Mouse (Mus musculus) layer of hippocampus, adult 9-11 months (tissue): ENCODE data around the gene Stab1.
A peak's percentile ranks its signal among the peaks of the same experiment; 100 is the strongest.

Source experiments
- DNase-seq: peaks from one replicate; pipeline ENCODE4 v3.0.0; 2022

Gene Stab1

DNA sequence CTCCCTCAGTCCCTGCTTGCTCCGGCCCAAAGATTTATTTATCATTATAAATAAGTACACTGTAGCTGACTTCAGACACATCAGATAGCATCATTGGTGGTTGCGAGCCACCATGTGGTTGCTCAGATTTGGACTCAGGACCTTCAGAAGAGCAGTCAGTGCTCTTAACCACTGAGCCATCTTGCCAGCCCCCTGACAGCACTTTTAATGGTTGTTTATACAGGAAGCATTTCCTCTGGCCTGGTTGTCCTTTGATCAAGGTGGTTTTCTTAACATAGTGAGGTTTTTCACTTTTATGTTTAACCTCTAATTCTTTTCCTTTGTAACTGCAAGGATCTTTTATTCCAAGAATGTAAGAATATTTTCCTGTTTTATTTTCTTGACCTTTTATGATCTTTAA, 26.0 kb upstream of the Stab1 start:
- no peak for DNase-seq

DNA sequence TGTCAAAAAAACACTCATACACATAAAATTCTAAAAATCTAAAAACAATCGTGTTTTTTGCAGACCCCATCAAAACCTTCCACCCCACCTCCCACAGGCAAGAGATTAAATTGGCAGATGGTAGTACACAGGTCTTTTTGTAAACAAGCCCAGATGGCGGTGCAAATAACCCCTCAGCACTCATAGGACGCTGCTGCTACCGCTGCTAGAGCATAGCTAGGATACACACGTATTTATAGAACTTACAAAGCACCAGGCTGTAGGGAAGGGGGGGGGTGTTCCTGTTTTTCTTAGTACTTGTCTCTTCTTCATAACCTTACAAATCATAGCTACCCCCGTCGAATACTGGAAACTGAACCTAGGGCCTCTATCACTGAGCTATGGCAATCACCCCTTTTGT, 25.4 kb upstream of the Stab1 start:
- peak; percentile 61 for DNase-seq

DNA sequence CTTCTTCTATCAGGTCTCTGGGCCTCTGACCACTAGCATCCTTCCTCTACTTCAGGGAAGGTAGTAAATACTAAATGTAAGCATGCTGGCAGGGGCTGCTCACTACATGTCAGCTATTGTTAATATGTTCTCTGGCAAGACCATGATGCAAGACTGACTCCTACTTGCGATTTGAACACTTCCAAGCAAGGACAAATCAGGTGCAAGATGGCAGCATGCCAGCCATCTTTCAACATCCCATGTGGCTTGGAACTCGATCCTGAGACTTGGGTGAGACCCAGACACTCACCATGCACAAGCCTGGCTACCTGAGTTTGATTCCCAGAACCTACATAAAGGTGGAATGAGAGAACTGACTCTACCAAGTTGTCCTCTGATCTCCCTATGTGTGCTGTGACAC, 23.5 kb upstream of the Stab1 start:
- DNase-seq: no peak

DNA sequence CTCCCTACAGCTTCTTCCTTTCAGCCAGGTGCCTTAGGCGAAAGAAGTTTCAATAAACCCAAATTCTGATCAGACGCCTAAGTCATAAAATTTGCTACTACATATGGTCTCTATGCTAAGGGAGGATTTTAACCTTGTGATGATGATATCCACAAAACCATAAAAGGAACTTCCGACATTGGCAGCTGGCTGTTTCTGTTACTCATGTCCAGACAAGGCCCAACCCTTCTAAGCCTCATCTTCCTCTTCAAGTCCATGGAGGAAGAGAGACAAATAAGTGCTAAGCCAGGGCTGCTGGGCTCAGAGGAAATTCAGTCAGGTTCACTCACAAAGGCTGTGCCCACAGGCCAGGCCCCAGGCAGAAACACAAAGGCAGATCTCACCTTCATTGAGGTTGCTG, 20.9 kb upstream of the Stab1 start:
- no peak for DNase-seq

DNA sequence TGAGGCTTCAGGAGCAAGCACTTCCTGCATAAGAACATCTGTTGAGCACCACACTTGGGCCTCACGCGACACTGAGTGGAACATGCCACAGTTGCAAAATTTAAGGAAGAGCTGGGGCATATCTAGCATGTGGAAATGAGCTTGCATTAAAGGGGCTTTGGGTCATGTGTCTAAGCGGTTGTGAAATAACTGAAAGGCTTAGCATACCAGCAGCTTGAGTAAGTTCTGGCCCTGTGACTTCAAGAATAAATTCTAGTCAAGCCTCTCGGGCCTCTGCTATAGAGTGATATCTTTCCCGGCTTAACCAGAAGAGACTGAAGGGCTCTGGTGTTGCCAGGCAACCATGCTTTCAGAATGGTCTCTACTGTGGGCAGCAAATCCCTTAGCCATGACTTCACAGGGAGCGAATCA, 20.3 kb upstream of the Stab1 start:
- no peak for DNase-seq

DNA sequence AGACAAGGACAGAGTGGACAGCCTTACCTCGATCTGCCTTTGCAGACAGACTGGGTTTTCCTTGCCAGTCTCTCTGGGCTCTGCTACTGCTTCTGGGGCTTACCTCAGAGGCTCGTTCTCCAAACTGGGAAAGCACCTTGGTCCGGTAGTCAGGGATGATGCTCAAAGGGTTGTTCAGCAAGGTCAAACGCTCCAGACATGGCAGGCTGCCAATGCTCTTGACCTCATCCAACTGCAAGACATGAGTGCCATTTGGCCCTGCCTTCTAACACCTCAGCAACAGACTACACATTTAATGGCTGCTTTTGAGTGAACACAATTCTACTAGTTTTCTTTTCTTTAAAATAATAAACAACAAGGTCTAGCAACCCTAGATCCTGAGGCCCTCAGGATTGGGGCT, 18.2 kb upstream of the Stab1 start:
- DNase-seq: no peak

DNA sequence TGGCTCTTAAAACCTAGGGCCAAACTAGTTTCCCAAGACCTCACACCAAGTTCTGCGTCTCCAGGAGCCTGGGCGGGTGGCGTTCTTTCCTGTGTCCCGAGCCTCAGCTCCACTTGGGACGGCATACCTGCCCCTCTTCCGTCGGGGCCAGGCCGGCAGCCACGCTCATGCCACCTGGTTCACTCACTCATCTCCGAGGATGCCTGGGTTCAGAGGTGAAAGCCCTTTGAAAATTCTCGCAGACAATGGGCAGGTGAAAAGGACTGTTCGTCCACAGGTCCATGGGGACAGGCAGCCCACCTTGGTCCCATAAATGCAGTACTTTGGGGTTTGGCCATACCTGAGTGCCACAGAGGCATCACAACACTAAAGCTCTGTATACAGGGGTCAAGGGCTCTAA, 15.8 kb upstream of the Stab1 start:
- DNase-seq: no peak

DNA sequence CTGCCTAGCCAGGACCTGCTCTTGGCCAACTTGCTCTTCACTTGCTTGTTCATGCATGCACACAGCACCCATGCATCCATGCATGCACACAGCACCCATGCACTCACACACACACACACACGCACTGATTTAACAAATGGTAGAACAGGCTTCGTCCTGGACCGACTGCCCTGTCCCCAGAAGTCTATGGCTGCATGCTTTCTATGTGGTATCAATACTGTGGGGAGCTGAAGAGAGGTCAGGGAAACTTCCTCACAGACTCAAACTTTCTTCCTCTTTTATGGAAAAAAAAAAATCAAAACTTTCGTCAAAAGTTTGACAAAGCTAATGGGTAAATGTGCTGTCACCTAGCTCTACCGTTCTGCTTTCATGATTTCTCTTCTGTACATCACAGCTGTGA, 15.1 kb upstream of the Stab1 start:
- DNase-seq: no peak

DNA sequence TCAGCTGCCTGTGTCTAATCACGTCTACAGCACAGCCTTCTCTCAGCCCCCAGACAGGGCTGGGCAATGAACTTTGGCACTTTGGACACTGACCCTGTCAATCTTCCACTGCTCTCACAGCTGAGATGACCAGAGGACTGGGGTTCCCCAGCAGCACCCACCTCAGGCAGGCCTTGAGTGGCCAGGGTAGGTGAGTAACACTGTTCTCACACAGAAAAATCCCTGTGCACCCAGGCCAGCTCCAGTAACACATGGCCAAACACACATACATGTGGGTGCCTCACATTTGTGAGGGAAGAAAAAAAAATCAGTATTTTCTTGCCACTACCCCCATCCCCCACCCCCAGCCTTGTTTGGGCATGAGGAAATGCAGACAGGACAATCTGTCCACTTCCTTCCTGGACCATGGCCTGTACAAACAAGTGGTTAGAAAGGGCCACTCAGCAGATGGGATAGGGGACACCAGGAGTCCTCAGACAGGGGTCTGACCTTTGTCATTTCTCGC, 14.4 kb upstream of the Stab1 start:
- no peak for DNase-seq

DNA sequence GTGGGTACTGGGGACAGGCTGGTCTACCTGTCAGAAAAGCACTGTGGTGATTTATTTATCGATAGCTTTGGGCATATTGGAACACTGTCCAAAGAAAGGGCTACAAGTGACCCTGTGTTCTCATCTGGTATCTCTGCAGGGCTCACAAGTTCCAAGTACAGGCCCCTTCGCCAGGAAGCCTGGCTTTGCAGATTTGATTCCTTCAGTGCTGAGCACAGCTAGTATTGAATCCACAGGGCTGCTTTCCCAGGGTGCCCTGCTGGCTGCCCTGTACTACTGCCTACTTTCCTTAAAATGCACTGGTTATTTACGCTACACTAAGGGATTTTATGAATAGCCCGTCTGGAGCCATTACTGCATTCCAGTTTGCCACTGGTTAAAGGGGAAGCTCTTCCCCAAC, 13.1 kb upstream of the Stab1 start:
- no peak for DNase-seq

DNA sequence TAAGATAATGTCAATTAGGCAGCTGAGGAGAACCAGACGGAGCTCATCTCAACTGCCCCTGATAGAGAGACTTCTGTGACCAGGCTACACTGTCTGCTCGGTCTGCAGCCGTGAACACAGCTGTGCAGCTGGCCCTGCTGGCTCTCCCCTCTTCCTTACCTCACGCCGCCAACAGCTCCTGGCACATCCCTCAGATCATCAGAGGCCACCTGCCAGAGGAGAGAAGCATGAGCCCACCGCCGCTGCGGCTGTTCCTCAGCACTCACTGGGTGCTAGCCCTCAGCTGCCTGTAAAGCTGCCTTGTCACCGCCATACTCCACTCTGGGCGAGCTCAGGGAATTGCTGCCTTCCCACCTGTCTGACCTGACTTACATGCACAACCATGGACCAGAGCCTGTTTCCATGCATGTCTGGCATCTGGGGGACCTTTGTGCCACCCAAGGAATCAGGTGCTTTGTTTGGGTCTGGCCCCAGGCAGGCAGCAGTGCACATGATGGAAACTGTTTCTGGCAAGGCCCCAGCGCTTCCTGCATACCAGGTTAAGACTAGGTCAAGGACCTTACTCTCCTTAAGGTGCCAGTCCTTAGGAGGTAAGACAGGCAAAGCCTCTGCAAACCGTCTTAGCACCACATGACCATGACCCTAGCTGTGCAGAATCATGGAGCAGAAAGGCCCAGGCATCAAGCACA, 11.4 kb upstream of the Stab1 start:
- DNase-seq: no peak

DNA sequence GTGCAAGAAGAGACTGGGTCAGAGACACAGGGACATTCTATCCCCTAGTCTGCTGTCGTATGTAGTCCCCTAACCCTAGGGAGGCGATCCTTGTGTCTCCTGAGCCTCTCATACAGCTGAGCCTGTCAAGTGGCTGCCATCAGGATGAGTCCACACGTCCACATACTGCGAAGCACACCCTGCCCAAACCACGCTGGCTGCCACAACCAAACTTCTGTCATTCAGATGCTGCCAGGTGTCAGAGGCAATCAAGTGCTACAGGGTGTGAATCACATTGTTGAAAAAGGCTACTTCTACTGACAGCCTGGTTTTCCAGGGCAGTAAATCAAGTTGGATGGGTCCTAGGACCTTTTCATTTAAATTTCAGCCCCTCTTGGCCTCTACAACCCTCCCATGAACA, 9.3 kb upstream of the Stab1 start:
- DNase-seq: no peak

DNA sequence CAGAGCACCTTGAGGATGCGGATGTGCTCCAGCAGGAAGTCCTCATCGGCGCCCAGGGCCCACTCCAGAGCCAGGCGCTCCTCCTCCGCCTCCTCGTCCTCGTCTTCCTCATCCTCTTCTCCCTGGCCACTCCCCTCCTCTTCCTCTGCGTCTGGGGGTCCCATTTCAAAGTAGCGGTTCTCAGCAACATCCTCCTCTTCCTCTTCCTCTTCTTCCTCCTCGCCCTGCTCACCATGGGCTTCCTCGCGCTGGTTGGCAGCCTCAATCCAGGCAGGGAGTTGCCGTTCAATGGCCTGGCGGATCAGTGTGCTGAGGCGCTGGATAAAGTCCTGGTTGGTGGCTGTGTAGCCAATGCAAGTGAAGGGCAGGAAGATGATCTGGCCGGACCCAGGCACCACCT, 8.8 kb upstream of the Stab1 start:
- no peak for DNase-seq

DNA sequence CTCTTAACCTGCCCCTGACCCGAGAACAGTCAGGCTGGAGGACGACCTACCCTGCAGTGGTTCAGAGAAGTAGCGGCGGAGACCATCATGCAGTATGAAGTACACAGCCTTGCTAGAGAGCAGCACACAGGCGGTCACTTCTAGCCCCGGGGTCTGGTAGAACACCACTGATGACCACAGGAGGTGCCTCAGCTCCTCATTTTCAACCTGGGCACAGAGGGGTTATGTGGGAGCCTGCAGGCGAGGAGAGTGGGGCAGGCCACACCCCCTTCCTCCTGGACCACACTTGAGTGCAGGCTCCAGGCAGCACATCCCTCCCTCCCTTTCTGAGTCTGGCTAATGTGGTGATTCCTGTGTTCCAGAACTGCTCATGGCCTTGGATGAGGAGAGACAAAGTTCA, 5.1 kb upstream of the Stab1 start:
- DNase-seq: no peak

DNA sequence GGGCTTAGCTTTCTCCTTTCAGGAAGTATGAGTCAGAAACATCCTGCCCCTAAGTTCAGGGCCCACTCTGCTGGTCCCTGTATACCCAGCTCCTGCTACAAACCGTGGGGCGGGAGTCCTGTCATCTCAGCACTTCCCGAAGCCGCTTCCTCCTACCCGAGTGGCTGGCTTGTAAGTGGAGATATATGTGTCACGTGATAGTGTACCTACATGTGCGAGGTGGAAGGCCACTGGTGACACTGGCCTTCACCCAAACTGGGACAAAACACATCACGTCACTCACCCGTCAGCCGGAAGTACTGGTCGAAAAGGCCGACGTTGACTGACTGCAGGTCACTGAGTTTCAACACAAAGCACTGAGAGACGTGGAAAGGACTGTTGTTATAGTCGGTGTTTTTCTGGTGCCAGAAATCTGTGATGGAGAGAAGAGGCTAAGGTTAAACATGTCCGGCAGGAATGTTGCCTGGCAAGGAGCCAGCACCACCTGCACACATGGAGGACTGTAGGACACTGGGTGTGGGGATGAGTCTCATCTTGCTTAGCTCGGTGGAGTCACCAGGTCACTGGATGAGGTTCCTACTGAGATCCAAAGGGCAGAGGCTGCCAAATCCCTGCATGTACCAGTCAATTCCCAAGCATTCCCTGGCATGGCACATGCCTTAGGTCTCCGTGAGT, 4.5 kb upstream of the Stab1 start:
- DNase-seq: no peak

DNA sequence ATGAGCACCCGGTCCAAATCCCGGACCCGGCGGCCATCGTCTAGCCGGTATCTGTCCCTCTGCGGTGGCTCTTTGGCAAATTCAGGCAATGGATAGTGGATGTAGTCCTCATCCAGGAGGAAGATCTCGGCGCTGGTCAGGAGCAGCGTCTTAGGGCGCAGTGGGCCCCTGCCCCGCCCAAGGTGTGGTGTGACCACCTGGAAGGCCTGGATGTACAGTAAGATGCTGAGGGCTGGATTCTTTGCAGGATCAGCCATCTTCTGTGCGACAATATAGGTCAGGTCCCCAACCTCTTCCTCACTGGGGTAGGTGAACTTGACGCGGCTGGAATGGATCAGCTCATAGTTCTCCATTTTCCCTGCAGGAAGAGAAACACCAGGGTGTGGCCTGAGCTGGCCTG, 3.4 kb upstream of the Stab1 start:
- no peak for DNase-seq

DNA sequence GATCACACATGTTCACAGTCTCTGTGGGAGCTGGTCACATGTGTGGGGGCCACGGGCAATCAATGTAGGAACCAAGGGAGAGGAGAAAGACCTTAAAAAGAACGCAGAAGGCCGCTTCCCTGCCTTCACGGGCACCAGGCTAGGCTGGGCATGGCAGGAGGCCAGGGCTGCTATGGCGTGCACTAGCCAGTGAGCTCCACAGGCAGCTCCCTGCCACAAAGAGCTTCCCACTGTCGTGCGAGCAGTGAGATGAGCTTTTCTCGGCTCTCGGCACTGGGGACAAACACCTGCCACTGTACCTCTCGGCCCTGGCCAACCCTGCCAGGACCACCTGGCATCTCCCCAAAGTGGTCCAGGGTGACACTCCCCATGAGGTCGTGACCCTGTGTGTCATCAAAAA, 2.9 kb upstream of the Stab1 start:
- no peak for DNase-seq

DNA sequence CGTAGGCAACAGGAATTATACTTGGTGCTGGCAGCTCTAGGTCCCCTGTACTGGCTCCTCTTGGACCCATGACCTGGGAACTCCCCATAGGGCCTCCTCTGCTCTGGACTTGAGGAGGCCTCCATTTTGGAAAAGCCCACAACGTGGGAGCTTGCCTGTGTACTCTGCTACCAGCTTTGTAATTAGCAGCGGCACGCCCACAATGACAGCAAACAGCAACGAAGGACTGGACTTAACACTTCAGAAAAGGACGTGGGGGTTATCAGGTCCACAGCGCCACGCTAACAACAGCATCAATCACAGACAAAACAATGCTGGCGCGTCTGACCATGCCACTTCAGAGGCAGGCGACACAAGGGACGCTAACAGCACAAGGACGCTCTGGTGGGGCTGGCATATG, 2.5 kb upstream of the Stab1 start:
- DNase-seq: no peak

DNA sequence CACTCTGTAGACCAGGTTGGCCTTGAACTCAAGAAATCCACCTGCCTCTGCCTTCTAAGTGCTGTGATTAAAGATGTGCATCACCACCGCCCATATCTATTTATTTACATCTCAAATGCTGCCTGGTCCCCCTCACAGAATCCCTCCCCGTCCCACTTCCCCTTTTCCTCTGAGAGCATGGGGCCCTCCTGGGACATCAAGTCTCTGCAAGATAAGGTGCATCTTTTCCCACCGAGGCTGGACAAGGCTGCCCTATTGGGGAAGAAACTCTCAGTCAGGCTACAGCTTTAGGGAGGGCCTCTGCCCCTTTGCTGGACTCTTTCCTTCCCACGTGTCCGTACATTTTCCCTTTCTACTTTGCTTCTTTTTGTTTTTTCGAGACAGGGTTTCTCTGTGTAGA, 1.1 kb upstream of the Stab1 start:
- no peak for DNase-seq

DNA sequence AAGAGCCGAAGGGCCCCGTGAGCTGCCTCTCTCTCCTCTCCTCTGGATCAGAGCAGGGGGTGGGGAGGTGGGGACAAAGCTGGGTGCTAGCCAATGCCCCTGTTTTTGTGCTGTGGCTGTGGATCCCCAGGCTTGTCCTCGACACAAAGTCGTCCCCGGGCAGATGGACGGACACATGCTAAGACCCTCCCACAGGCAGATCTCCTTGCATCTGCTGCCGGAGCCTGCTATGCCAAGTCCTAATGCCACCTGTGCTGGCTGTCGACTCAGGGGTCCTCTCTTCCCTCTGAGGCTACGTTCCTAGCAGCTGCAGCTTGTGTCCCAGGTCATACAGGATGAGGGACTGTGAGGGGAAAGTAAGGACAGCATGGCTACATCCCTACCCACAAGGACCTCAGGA, 1.6 kb downstream of the Stab1 start:
- DNase-seq: no peak

DNA sequence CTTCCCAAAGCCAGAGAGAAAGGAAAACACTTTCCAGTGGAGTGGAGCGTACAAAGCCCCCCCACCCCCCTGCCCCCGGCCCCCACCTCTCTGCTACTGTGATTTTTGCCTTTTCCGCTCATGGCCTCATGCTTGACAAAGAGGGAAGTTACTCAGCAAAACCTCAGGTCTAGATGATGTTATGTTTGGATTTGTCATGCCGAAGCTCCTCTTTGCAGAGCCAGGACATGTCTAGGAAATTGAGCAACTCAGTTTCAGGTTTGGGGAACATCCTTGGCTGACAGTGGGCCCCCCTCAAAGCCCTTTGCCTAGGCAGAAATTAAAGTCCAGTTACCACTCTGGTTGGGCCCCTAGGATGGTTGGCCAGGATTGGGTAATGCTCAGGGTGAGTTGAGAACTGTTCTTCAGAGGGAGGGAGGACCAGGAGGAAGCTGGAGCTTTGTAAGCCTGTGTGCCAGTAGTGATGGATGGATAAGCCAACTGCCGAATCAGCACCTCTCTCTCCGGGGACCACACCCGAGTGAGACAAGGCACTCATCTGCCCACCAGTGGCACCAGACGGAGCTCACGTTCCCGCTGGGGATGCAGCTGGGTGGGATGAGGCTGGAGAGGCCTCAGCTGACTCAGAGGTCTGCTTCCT, 2.3 kb downstream of the Stab1 start:
- DNase-seq: no peak

DNA sequence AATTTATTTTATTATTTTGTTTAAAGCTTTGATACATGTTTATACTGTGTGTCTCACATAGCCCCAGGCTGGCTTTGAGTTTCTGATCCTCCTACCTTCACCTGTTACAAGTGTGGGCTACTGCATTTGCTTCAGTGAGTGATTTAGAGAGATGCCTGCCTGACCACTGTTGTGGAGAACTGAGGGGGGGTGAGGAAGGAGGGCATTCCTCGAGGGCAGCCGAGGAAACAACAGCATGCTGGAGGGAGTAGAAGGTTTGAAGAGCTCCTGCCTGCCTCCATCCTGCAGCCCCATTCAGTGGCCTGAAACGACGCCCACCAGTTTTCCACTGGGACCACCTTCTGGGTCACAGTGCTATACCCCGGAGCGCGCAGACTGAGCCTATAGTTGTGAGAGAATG, 3.0 kb downstream of the Stab1 start:
- no peak for DNase-seq

DNA sequence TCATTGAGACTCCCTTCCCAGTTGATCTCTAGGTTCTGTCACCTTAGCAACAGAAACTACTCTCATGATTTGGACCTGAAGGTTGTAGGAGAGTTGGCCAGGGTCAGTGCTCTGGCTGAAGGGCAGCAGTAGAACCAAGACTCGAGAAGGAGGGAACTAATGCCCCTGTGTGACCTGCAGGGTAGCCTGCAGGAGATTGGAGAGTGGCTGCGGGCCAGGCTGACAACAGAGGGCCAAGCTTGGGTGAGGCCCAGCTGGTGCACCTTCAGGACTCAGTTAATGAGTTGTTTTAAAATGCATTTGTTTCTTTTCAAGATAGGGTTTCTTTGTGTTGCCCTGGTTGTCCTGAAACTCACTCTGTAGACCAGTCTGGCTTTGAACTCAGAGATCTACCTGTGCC, 3.4 kb downstream of the Stab1 start:
- no peak for DNase-seq

DNA sequence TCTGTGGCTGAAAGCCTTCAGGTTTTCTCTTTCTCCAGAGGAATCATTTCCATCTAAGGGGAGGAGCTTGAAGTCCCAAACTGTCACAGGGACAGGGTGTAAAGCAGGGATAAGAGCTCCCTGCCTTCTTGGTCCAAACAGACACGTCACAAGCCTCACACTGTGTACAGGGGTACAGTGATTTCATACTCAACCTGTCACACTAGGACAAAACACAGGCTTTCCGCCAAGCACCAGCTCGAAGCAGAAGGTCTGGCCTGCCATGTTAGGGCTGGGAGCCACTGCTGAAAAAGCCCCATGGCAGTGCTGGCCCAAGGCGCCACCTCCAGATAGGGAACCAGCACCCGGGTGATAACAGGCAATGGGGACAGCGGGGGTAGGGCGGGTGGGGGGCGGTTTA, 4.4 kb downstream of the Stab1 start:
- no peak for DNase-seq

DNA sequence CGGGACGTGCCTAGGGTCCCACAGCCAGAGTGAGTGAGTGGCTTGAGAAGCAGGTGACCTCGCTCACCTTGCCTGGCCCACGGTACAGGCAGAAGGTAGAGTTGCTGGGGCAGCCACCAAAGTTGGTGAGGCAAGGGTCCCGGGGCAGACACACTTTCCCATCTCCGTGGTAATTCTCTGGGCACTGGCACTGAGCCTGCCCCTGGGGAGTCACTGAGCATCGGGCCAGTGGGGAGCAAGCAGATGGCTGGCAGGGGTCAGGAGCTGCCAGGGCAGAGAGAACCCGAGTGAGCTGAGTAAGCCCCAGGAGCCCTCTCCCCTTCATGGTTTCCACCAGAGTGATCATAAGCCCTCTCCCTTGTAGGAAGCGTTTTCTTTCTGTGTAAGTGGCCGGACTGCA, 6.8 kb downstream of the Stab1 start:
- DNase-seq: no peak
